Mouse (Mus musculus): ENCODE results near the gene Top2b. TPM values are rescaled to one million over a fixed set of nuclear protein-coding genes. Genes with fewer than 3 reads are reported as not detected.

Gene Top2b
- polyA plus RNA-seq, 1 experiment from 2014 or later = 16.2 TPM

DNA sequence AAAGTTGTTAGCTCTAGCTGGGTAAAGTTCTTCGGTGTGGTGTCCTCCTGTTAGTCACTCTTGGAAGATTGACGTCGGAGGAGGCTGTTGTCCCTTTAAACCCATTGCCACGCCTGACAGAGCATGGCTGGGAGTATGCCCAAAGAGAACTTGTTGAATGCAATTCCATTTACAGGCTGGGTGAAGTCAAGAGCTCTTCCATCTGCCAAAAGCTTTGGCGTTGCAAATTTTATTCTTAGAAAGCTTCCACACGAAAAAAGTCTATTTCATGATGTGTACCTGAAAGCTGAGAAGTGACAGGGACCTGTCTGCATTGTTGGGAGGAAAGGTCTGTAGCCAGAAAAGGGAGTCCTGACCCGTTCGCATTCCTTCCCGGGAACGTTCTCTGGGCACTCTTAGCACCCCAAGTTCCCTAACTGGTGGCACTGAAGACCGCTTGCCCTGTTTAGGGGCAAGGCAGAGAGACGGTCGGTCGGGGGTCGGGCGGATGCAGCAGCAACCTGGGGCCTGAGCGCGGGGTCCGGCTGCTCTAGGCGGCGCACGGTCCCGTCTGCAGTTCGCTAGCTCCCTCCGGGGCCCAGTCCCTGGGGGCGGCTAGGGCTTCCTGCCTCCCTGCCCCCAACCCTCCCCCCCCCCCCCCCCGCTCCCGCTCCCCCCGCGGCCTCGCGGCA, 683 bp upstream of the Top2b start:
- peak overlapping the region; percentile 94 for H3K4me2 ChIP-seq (replicated peaks; ENCODE audit: low read depth)
- peak overlapping the region; percentile 97 for H3K9ac ChIP-seq (ENCODE audit: low read depth, low read length)
- no peaks in the 10 kb centered on the region for H3K36me3 ChIP-seq (ENCODE audit: control insufficient read depth, insufficient read depth)
- no peaks in the 10 kb centered on the region for H3K27me3 ChIP-seq (replicated peaks; ENCODE audit: control insufficient read depth, insufficient read depth, low read length)
- H3K4me1 ChIP-seq (replicated peaks; ENCODE audit: control insufficient read depth, insufficient read depth, low read length) = no peaks in the 10 kb centered on the region
- no peak for TF ChIP-seq CTCF (IDR thresholded peaks at IDR 0.05; ENCODE audit: low read depth)
- H3K27ac ChIP-seq (ENCODE audit: low read depth, low read length) = peak overlapping the region; percentile 98
- no peaks in the 10 kb centered on the region for H3K9me3 ChIP-seq (ENCODE audit: control insufficient read depth)
- WGBS = under 1% methylated on average over 26 of the region's 32 CpGs
- peak overlapping the region; percentile 97 for H3K4me3 ChIP-seq (ENCODE audit: low read depth, low read length)
- ATAC-seq = peak; percentile 34

DNA sequence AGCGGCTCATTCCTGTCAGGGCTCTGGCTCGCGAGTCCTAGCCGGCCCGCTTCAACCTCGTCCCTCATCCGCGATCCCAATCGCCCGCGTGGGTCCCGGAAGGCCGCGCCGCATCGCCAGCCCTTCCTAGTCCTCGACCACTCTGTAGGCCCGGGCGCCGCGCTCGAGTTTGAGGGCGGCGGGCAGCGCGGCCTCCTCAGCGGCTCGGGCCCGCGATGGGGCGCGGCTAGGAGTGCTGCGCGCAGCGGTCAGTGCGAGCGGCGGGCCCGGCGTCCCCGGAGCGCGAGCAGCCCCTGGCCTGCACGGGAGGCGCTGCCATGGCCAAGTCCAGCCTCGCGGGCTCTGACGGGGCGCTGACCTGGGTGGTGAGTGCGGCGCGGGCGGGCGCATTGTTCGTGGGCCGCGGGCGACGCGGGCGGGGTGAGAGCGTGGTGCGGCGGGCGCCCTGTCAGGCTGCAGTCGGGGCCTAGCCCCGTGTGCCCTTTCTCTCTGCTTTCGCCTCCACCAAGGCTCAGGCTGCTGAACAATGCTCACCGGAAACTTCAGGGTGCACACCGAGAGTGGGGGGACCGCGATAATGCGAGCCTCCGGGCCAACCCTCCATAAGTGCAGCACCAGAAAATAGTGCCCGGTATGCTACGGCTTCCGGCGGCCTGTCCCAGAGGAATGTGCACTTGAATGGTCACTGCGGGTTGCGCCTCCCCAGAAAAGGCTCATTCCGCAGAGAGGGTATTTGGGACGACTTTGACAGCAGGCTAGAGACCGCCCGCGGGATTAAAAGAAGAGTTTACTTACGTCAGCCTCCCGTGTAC, 589 bp downstream of the Top2b start:
- H3K36me3 ChIP-seq (ENCODE audit: control insufficient read depth, insufficient read depth) = no peaks in the 10 kb centered on the region
- under 1% methylated on average over 87 of the region's 87 CpGs for WGBS
- H3K27ac ChIP-seq (ENCODE audit: low read depth, low read length) = peak overlapping the region; percentile 98
- peak overlapping the region; percentile 97 for H3K9ac ChIP-seq (ENCODE audit: low read depth, low read length)
- no peaks in the 10 kb centered on the region for H3K4me1 ChIP-seq (replicated peaks; ENCODE audit: control insufficient read depth, insufficient read depth, low read length)
- H3K4me3 ChIP-seq (ENCODE audit: low read depth, low read length) = peak overlapping the region; percentile 97
- H3K4me2 ChIP-seq (replicated peaks; ENCODE audit: low read depth) = peak overlapping the region; percentile 94
- H3K27me3 ChIP-seq (replicated peaks; ENCODE audit: control insufficient read depth, insufficient read depth, low read length) = no peaks in the 10 kb centered on the region
- no peaks in the 10 kb centered on the region for H3K9me3 ChIP-seq (ENCODE audit: control insufficient read depth)
- peak; percentile 78 for ATAC-seq
- TF ChIP-seq CTCF (IDR thresholded peaks at IDR 0.05; ENCODE audit: low read depth) = 0 out of 2 replicates have a peak, but pooled peaks have one; percentile 5

DNA sequence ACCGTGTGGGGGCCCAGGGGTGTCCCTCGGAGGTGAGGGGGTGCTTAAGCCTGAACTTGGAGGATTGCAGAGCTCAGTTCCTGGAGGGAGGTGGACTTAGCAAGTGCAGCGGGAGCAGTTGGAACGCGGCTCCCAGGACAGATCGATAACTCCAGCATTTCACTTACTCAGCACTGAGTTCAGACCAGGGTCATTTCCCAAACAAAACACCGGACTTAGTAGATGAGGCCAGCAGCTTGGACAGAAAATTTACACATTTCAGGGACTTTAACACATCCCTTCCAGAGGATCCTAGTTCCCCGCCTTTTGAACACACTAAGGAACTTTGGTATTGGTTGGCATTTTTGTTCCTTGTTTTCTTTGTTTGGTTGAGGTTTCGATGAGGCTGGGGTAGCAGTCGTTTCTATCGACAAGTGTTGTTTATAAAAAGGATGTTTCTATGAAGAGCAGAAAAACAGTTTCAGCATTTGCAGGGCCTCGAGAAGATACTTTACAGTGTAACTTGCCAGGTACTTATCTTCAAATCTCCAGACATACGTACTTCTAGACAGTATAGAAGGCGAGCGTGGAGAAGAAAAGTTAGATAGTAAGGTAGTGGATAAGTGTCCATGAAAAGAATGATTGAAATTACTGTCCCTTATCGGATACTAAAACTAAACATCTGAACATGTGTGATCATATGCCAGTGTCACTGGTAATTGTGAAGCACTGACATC, 1.4 kb downstream of the Top2b start:
- TF ChIP-seq CTCF (IDR thresholded peaks at IDR 0.05; ENCODE audit: low read depth) = no peak
- 3% methylated on average over 16 of the region's 16 CpGs for WGBS
- H3K4me2 ChIP-seq (replicated peaks; ENCODE audit: low read depth) = peak overlapping the region; percentile 94

DNA sequence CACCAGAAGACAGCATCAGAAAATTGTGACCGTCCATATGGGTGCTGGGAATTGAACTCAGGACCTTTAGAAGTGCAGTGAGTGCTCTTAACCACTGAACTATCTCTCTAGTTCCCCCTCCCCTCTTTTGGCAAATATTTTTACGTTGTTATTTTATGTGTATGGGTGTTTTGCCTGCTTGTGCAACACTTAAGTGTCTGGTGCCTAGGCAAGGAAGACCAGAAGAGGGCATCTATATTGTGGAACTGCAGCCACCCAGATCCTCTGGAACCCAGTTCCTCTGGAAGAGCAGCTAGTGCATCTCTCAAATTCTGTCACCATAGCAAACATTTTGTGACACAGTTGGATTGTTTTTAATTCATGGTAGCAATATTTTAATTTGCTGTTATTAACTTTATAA, 2.0 kb downstream of the Top2b start:
- Histone ChIP-seq H3K27me3 (replicated peaks; ENCODE audit: control insufficient read depth, insufficient read depth, low read length) (no peaks in the 10 kb centered on the region), H3K4me3 (ENCODE audit: low read depth, low read length) (peak overlapping the region; percentile 97), H3K9me3 (ENCODE audit: control insufficient read depth) (no peaks in the 10 kb centered on the region), H3K36me3 (ENCODE audit: control insufficient read depth, insufficient read depth) (no peaks in the 10 kb centered on the region), H3K9ac (ENCODE audit: low read depth, low read length) (no peak overlapping the region), H3K27ac (ENCODE audit: low read depth, low read length) (no peak overlapping the region), H3K4me1 (replicated peaks; ENCODE audit: control insufficient read depth, insufficient read depth, low read length) (no peaks in the 10 kb centered on the region), H3K4me2 (replicated peaks; ENCODE audit: low read depth) (peak overlapping the region; percentile 94)
- peak; percentile 27; the same call in 1 of the 2 replicates for TF ChIP-seq CTCF (IDR thresholded peaks at IDR 0.05; ENCODE audit: low read depth)
- WGBS = 33% methylated on average over 2 of the region's 2 CpGs
- ATAC-seq = no peak

More for the DNA sequence above, 1.4 kb downstream of the Top2b start:
- H3K9ac ChIP-seq (ENCODE audit: low read depth, low read length) = peak overlapping the region; percentile 97
- H3K4me1 ChIP-seq (replicated peaks; ENCODE audit: control insufficient read depth, insufficient read depth, low read length) = no peaks in the 10 kb centered on the region
- no peaks in the 10 kb centered on the region for H3K27me3 ChIP-seq (replicated peaks; ENCODE audit: control insufficient read depth, insufficient read depth, low read length)
- ATAC-seq = peak; percentile 9; the same call in 1 of the 2 replicates
- H3K36me3 ChIP-seq (ENCODE audit: control insufficient read depth, insufficient read depth) = no peaks in the 10 kb centered on the region
- peak overlapping the region; percentile 97 for H3K4me3 ChIP-seq (ENCODE audit: low read depth, low read length)
- H3K27ac ChIP-seq (ENCODE audit: low read depth, low read length) = peak overlapping the region; percentile 98
- no peaks in the 10 kb centered on the region for H3K9me3 ChIP-seq (ENCODE audit: control insufficient read depth)

DNA sequence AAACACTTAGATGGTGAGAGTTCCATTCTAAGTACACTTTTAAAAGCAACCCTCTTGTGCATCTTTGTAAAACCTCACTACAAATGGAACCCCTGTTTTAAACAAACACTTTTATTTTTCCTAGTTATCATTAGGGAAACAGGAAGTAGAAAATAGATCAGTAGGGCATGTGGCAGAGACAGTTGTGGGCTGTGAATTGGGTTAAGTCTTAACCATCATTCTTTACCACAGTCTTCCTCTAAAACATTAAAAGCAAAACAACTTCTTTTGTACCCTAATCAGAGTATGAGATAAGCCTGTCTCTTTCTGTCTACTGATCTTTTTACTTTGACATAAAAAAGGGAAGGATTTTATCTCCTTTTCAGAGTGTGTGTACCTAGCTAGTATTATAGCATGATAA, 7.8 kb downstream of the Top2b start:
- Histone ChIP-seq H3K27ac (ENCODE audit: low read depth, low read length) (no peak overlapping the region), H3K9ac (ENCODE audit: low read depth, low read length) (no peak overlapping the region), H3K27me3 (replicated peaks; ENCODE audit: control insufficient read depth, insufficient read depth, low read length) (no peaks in the 10 kb centered on the region), H3K4me1 (replicated peaks; ENCODE audit: control insufficient read depth, insufficient read depth, low read length) (no peaks in the 10 kb centered on the region), H3K9me3 (ENCODE audit: control insufficient read depth) (no peaks in the 10 kb centered on the region), H3K4me2 (replicated peaks; ENCODE audit: low read depth) (no peak overlapping the region), H3K36me3 (ENCODE audit: control insufficient read depth, insufficient read depth) (no peaks in the 10 kb centered on the region), H3K4me3 (ENCODE audit: low read depth, low read length) (no peak overlapping the region)
- TF ChIP-seq CTCF (IDR thresholded peaks at IDR 0.05; ENCODE audit: low read depth) = no peak
- no peak for ATAC-seq

DNA sequence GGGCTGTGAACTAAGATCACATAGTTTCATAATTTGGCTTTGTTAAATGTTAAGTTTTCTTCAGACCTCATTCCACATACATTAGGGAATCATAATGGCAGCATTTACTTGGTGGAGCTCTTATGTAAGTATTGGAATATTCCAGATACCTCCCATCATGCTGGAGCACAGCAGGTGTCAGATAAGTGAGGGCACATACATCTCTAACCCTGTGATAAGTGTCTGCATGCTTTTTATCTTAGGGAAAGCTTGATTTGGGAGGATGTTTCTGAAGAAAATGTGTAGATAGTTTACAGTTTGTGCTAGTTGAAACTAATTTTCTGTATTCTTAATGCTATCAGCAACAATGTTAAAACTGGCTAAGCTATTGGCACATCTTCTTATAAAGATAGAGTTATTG, 8.2 kb downstream of the Top2b start:
- no peak for TF ChIP-seq CTCF (IDR thresholded peaks at IDR 0.05; ENCODE audit: low read depth)
- H3K4me1 ChIP-seq (replicated peaks; ENCODE audit: control insufficient read depth, insufficient read depth, low read length) = no peaks in the 10 kb centered on the region
- no peak overlapping the region for H3K4me3 ChIP-seq (ENCODE audit: low read depth, low read length)
- no peaks in the 10 kb centered on the region for H3K27me3 ChIP-seq (replicated peaks; ENCODE audit: control insufficient read depth, insufficient read depth, low read length)
- H3K27ac ChIP-seq (ENCODE audit: low read depth, low read length) = no peak overlapping the region
- H3K9ac ChIP-seq (ENCODE audit: low read depth, low read length) = no peak overlapping the region
- no peak overlapping the region for H3K4me2 ChIP-seq (replicated peaks; ENCODE audit: low read depth)
- H3K36me3 ChIP-seq (ENCODE audit: control insufficient read depth, insufficient read depth) = no peaks in the 10 kb centered on the region
- no peak for ATAC-seq
- no peaks in the 10 kb centered on the region for H3K9me3 ChIP-seq (ENCODE audit: control insufficient read depth)
